Mouse (Mus musculus) intestine, postnatal 0 days (tissue): ENCODE results near the gene Brcc3. TPM values are rescaled to one million over a fixed set of nuclear protein-coding genes. Genes with fewer than 3 reads are reported as not detected.

ENCODE experiments used
- ATAC-seq: fragments of 200-750 bp; cut with Nextera tagmentation; 2 replicates; pipeline ENCODE4 v1.8.0; 2017; ENCODE audit warnings: mild to moderate bottlenecking, moderate TSS enrichment, moderate library complexity
- H3K27ac ChIP-seq: fragments of 300-500 bp; sonication (generic); 2 replicates; pipeline ENCODE4 v1.5.1; 2014; ENCODE audit warnings: mild to moderate bottlenecking, low read depth, low read length, moderate library complexity
- H3K27me3 ChIP-seq: fragments of 300-500 bp; sonication (generic); replicated peaks from 2 replicates; pipeline ENCODE4 v1.6.1; 2014; ENCODE audit warnings: low read length, mixed read lengths; ENCODE audit not compliant: control insufficient read depth, insufficient read depth
- H3K36me3 ChIP-seq: fragments of 300-500 bp; sonication (generic); 2 replicates; pipeline ENCODE4 v1.6.1; 2014; ENCODE audit warnings: mild to moderate bottlenecking, moderate library complexity; ENCODE audit not compliant: control insufficient read depth, insufficient read depth
- H3K4me1 ChIP-seq: fragments of 300-500 bp; sonication (generic); replicated peaks from 2 replicates; pipeline ENCODE4 v1.6.1; 2014; ENCODE audit warnings: antibody characterized with exemption, low read length, mixed read lengths; ENCODE audit not compliant: control insufficient read depth, insufficient read depth
- H3K4me2 ChIP-seq: fragments of 300-500 bp; sonication (generic); replicated peaks from 2 replicates; pipeline ENCODE4 v1.6.1; 2014; ENCODE audit warnings: low read depth, mild to moderate bottlenecking, moderate library complexity
- H3K4me3 ChIP-seq: fragments of 300-500 bp; sonication (generic); 2 replicates; pipeline ENCODE4 v1.5.1; 2014; ENCODE audit warnings: low read depth, low read length
- H3K9ac ChIP-seq: fragments of 300-500 bp; sonication (generic); 2 replicates; pipeline ENCODE4 v1.6.1; 2014; ENCODE audit warnings: mild to moderate bottlenecking, low read depth, low read length
- H3K9me3 ChIP-seq: fragments of 300-500 bp; sonication (generic); 2 replicates; pipeline ENCODE4 v1.6.1; 2016; ENCODE audit warnings: mixed run types; ENCODE audit not compliant: control insufficient read depth
- CTCF ChIP-seq: sonication (generic); IDR thresholded peaks from 2 replicates; pipeline ENCODE4 v1.5.1; 2016; ENCODE audit warnings: low read depth, mild to moderate bottlenecking, control low read depth, antibody characterized with exemption, moderate library complexity
- WGBS: fragments of 180-500 bp; shearing (Covaris S2); extraction: QIAGEN DNeasy Blood & Tissue Kit; methylation state at CpG from one replicate; pipeline ENCODE4 v1.1.7; 2014; 5-methylcytosine and 5-hydroxymethylcytosine counted together
- polyA plus RNA-seq: library from polyadenylated mRNA; unstranded; fragments of >200 nt; fragmentation: Nextera tagmentation; extraction: Ambion mirVana; gene quantifications from 2 replicates; pipeline ENCODE4 v1.2.1, GENCODE M21; 2015

Brcc3 gene
- polyA plus RNA-seq, 1 experiment from 2014 or later: 30.9 TPM

DNA sequence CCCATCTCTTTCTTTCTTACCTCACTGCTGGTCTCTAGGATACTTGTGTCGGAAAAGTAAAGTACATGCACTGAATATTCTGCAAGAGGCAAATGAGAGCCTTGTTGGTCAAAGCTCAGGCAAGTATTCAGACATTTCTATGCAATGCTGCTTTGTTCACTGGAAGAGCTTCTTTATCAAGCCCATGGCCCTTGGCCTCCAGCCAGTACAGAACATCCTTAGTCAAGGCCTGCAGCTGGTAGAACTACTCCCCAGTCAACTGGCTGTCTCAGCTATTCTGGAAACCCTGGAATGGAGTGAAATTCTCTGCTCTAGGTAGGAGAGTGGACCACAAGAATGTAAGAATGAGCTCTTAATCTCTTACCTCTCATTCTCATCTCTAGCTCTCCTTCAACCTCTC lies 73.5 kb downstream of the Brcc3 start:
- ATAC-seq: no peak
- WGBS: 100% methylated on average over 1 of the region's 1 CpGs

More for the DNA sequence above, 73.5 kb downstream of the Brcc3 start:
- Histone ChIP-seq H3K9ac (no peak overlapping the region), H3K4me3 (no peak overlapping the region), H3K4me2 (no peak overlapping the region), H3K27ac (no peak overlapping the region), H3K36me3 (no peaks in the 10 kb centered on the region), H3K9me3 (no peaks in the 10 kb centered on the region), H3K4me1 (no peaks in the 10 kb centered on the region), H3K27me3 (no peaks in the 10 kb centered on the region)
- TF ChIP-seq CTCF: no peak

Other genes with a start within 250 kb of the Brcc3 start
- gene Fundc2, start 34.2 kb upstream of the Brcc3 start, polyA plus RNA-seq: 40.7 TPM in 2 replicates
- 0.67 and 0.81 TPM in 2 replicates for gene F8, start 34.0 kb upstream of the Brcc3 start, polyA plus RNA-seq
- 13.8 and 14.4 TPM in 2 replicates for gene Cmc4, start within 50 bp of the Brcc3 start, polyA plus RNA-seq
- gene Mtcp1, start within 50 bp of the Brcc3 start, polyA plus RNA-seq: 3.1 and 3.6 TPM in 2 replicates
- 89.2 and 90.0 TPM in 2 replicates for gene Vbp1, start 97.7 kb downstream of the Brcc3 start, polyA plus RNA-seq
- 0.50 and 0.72 TPM in 2 replicates for gene Rab39b, start 161.6 kb downstream of the Brcc3 start, polyA plus RNA-seq